Mouse (Mus musculus): Measurements from ENCODE around the gene Ckmt2. TPM values are rescaled to one million over a fixed set of nuclear protein-coding genes. Genes with fewer than 3 reads are reported as not detected.

Gene Ckmt2
- not detected for polyA plus RNA-seq (2017; shearing (Covaris generic))

DNA sequence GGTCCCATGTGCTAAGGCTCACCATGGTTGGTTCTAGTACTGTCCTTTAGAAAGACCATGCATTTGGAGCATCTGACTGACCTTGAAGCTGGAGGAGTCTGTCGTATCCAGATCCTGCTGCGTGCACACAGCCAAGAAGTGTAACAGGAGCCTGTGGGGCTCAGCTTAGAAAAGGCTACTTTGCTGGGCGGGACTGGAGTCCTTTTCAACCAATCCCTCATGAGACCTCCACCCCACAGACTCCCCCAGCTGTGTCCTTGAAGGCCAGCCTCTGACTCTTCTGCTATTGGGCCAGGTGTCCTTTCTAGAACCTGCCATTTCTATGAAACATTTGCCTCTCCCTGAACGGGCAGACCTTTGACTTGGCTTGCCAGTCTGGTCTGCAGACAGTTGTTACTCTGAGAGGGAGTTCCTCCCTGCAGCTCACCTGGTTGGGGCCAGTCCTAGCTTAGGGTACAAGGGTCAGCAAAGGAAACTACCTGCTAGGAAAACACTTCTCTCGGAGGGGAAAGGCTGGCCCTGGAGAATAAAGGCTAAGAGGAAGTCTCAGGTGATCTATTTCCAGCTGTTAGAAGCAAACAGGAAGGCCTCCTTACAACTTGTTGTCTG lies at the start of gene Ckmt2:
TSS of gene Ckmt2 (minus strand) at position 145 of the 609 bp plus-strand sequence.

DNA sequence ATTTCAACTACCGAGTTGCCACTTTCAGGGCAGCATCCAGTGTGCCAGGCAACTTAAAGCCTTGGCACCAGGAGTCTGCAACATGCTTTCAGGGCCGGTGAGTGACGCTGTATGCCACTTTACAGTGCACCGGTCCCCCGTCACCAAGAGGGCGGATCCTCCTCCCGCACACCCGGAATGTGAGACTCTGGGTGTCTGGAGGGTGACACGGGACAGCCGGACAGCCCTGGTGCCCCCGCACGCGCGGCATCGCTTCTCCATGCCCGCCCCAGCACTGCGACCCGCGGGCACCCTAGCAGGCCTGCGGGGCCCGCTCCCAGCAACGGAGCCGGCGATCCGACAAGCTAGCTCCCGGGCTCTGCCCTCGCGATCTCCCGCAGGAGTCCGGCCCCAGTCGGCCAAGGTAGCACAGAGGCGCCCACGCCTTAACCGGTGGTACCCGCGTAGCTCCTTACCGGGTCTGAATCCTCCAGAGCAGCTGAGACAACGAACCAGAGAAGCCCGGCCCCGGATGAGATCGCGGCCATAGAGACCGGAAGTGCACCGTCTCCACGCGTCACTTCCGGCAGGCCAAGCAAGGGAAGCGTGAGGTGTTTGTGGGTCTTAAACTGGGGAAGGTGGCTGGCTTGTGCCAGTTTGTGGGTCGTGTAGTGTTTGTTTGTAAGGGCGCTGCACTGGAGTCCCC lies 69.4 kb downstream of the Ckmt2 start, which contains the start of gene Zcchc9:
TSS of gene Zcchc9 (minus strand) at position 551 of the 685 bp plus-strand sequence.

Other genes with a start within 250 kb of the Ckmt2 start
- under 1 TPM; 0.23 to 0.41 TPM for gene Acot12, start 135.4 kb downstream of the Ckmt2 start, polyA plus RNA-seq (2017; shearing (Covaris generic))
- 10 to 100 TPM; 37.2 to 44.7 TPM for gene Zcchc9, start 69.2 kb downstream of the Ckmt2 start, polyA plus RNA-seq (2017; shearing (Covaris generic))

Measured in activated CD4-positive, CD25-positive, alpha-beta regulatory T cell (primary cell).